ENCODE assay signal across 8 mouse cellular contexts in the genomic region with DNA sequence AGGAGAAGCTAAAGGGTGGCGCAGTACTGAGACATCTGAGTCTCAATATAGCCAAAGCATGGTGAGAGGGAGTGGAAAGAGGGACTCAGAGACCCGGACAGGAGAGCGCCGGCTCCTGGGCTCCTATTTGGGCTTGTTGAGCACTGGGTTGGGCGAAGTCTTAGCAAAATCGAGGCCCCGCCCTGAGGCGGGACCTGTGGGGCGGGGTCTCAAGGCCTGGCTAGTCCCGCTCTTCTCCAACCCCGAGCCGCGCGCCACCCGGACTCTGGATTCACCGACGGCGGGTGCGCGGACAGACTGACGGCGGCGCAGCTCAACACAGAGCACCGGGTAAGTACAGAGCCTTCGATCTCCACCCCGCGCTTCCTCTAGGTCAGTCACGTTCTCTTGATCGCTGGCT. TPM values are rescaled to one million over a fixed set of nuclear protein-coding genes. Genes with fewer than 3 reads are reported as not detected.
DNase-seq lines count a peak whose midpoint lies in the region; ATAC-seq lines count a peak whose summit lies in the region.

No protein-coding gene starts in this region.

- under 1% methylated on average over 29 of the region's 29 CpGs for WGBS in heart, embryonic 16.5 days

- no peaks in the 10 kb centered on the region for H3K9me3 ChIP-seq in heart, embryonic 16.5 days (replicated peaks; ENCODE audit: control insufficient read depth, low read length)

- H3K4me2 ChIP-seq in heart, embryonic 16.5 days (ENCODE audit: low read depth, low read length) = peak overlapping the region; percentile 62

- H3K4me1 ChIP-seq in heart, embryonic 16.5 days (ENCODE audit: control insufficient read depth, insufficient read depth, low read length) = peaks cover 33% of the 10 kb centered on the region

- peak overlapping the region; percentile 71 for H3K9ac ChIP-seq in heart, embryonic 16.5 days (ENCODE audit: low read length)

- no peaks in the 10 kb centered on the region for H3K36me3 ChIP-seq in heart, embryonic 16.5 days (ENCODE audit: control insufficient read depth, insufficient read depth)

- peak overlapping the region; percentile 5 for H3K27ac ChIP-seq in heart, embryonic 16.5 days (ENCODE audit: low read length)

- ATAC-seq in heart, embryonic 16.5 days (replicated peaks; ENCODE audit: extremely low read depth, insufficient read depth, low FRiP score) = peak; percentile 52; the same call in 1 of the 2 replicates
- ATAC-seq in megakaryocyte-erythroid progenitor cell, adult 5-6 weeks (replicated peaks; ENCODE audit: low FRiP score, low TSS enrichment, poor library complexity, severe bottlenecking) = peak; percentile 61

- H3K4me3 ChIP-seq in heart, embryonic 16.5 days (ENCODE audit: low read length) = peak overlapping the region; percentile 55

- DNase-seq in CD4-positive helper T cell, adult 2 months (ENCODE audit: low read depth, low spot score) = peak; percentile 3
- DNase-seq in NIH3T3 (ENCODE audit: low read depth) = peak; percentile 98
- DNase-seq in fibroblast of lung, adult 2 months (ENCODE audit: low read depth) = peak; percentile 83
- peak; percentile 51 to 67 for DNase-seq in kidney, postnatal 25 days
- peak; percentile 84 for DNase-seq in testis, postnatal 10 days (ENCODE audit: low spot score)
- no peak for DNase-seq in natural killer cell, adult 2 months (ENCODE audit: low spot score in 2 of 2)

- H3K27me3 ChIP-seq in heart, embryonic 16.5 days (ENCODE audit: control insufficient read depth, insufficient read depth, low read length) = peaks cover 9% of the 10 kb centered on the region; the same call in 1 of the 2 replicates

RNA-seq across cellular contexts. Expression of a gene that starts 0.3 kb away (rescaled TPM):
- polyA plus RNA-seq in heart, embryonic 16.5 days (2015; fragmentation: Nextera tagmentation; extraction: Ambion mirVana) = 158 and 162 TPM in 2 replicates
- not detected in 2 replicates for total RNA-seq in megakaryocyte-erythroid progenitor cell, adult 5-6 weeks (2014; fragmentation: Nextera tagmentation)
- total RNA-seq in megakaryocyte-erythroid progenitor cell, adult 5-6 weeks (2017) = not detected in 2 replicates

RNA-seq across cellular contexts. Expression of a gene that starts 56.1 kb away (rescaled TPM):
- 10.8 and 12.4 TPM in 2 replicates for polyA plus RNA-seq in heart, embryonic 16.5 days (2015; fragmentation: Nextera tagmentation; extraction: Ambion mirVana)
- total RNA-seq in megakaryocyte-erythroid progenitor cell, adult 5-6 weeks (2014; fragmentation: Nextera tagmentation) = 2.1 and 8.1 TPM in 2 replicates
- total RNA-seq in megakaryocyte-erythroid progenitor cell, adult 5-6 weeks (2017) = 0.99 and 1.0 TPM in 2 replicates

Comparison
In these comparisons a context has a peak if more than half of its experiments do, and no peak if none do; other contexts are left out.
1. DNase-seq: peak in CD4-positive helper T cell, adult 2 months (single experiment), NIH3T3 (single experiment), fibroblast of lung, adult 2 months (single experiment), kidney, postnatal 25 days (2 of 2) and testis, postnatal 10 days (single experiment); none in natural killer cell, adult 2 months (0 of 2).